Comparison of ENCODE assay signal across 22 mouse cellular contexts in genomic region chr6:94344296-94344695, GRCm38 (mm10).
DNase-seq lines count a peak whose midpoint lies in the region; ATAC-seq and TF ChIP-seq lines count a peak whose summit lies in the region.
"Had no signal": no experiment of that assay in that cellular context is flagged by ENCODE, and none has a peak within 500 bp of the region (broad histone marks: within the 10 kb centered on the region; RNA-seq: fewer than 3 reads in every experiment).

No protein-coding gene starts in this region.

- DNase-seq in hindbrain, postnatal 0 days (ENCODE audit: low spot score), result peak; percentile 3
- DNase-seq in cerebellum, adult 8-10 months, result peak; percentile 46
- peak; percentile 23 for DNase-seq in fibroblast of lung, adult 2 months (ENCODE audit: low read depth)
- no peak for DNase-seq in spleen, postnatal 4 days (ENCODE audit: low spot score in 2 of 2)
- DNase-seq in kidney, adult 2 months, result no peak
- DNase-seq in left cerebral cortex, postnatal 25 days (ENCODE audit: low spot score in 2 of 2), result no peak
- DNase-seq: kidney, postnatal 10 days; liver; lung, adult 18-20 months; right cerebral cortex, postnatal 4 days; thymus, postnatal 14 days had no signal

- H3K9ac ChIP-seq in hindbrain, postnatal 0 days (replicated peaks; ENCODE audit: low read length), result no peak overlapping the region
- no peak overlapping the region for H3K9ac ChIP-seq in hindbrain, embryonic 13.5 days
- H3K9ac ChIP-seq: embryonic facial prominence, embryonic 15.5 days; forebrain, embryonic 15.5 days; midbrain, embryonic 15.5 days; neural tube, embryonic 12.5 days; stomach, embryonic 15.5 days had no signal

- TF ChIP-seq POLR2A in myocyte (IDR thresholded peaks at IDR 0.05; ENCODE audit: insufficient read length, low read depth), result no peak
- no peak for TF ChIP-seq POLR2A in kidney, adult 2 months (IDR thresholded peaks at IDR 0.05; ENCODE audit: low read depth, low read length)

- WGBS in hindbrain, postnatal 0 days, result 68% methylated on average over 2 of the region's 2 CpGs
- 89% methylated on average over 2 of the region's 2 CpGs for WGBS in hindbrain, embryonic 13.5 days
- WGBS in kidney, adult 2 months, result 92% methylated on average over 2 of the region's 2 CpGs

- ATAC-seq in hindbrain, postnatal 0 days, result no peak
- no peak for ATAC-seq in hindbrain, embryonic 13.5 days (ENCODE audit: low FRiP score)
- ATAC-seq: forebrain, embryonic 15.5 days; intestine, embryonic 16.5 days; midbrain, embryonic 15.5 days; Patski had no signal

- no peak overlapping the region for H3K4me3 ChIP-seq in hindbrain, postnatal 0 days (ENCODE audit: low read length)
- no peak overlapping the region for H3K4me3 ChIP-seq in hindbrain, embryonic 13.5 days
- H3K4me3 ChIP-seq in myocyte, result no peak overlapping the region
- H3K4me3 ChIP-seq in kidney, adult 2 months (ENCODE audit: insufficient read depth, low read depth, low read length), result no peak overlapping the region
- H3K4me3 ChIP-seq: embryonic facial prominence, embryonic 15.5 days; forebrain, embryonic 15.5 days; hindbrain, embryonic 10.5 days; midbrain, embryonic 15.5 days; neural tube, embryonic 12.5 days; stomach, embryonic 15.5 days had no signal

- H3K9me3 ChIP-seq in hindbrain, postnatal 0 days (ENCODE audit: low read length), result no peaks in the 10 kb centered on the region; the same call in 1 of the 2 replicates
- peaks cover 10% of the 10 kb centered on the region; the same call in 1 of the 2 replicates for H3K9me3 ChIP-seq in hindbrain, embryonic 13.5 days
- H3K9me3 ChIP-seq: embryonic facial prominence, embryonic 15.5 days; forebrain, embryonic 15.5 days; midbrain, embryonic 15.5 days; neural tube, embryonic 12.5 days; stomach, embryonic 15.5 days had no signal

- no peaks in the 10 kb centered on the region for H3K4me1 ChIP-seq in hindbrain, postnatal 0 days (ENCODE audit: insufficient read depth, low read length)
- H3K4me1 ChIP-seq in hindbrain, embryonic 13.5 days (replicated peaks), result no peaks in the 10 kb centered on the region
- no peaks in the 10 kb centered on the region for H3K4me1 ChIP-seq in kidney, adult 2 months (ENCODE audit: control insufficient read depth, insufficient read depth, low read length)
- H3K4me1 ChIP-seq: embryonic facial prominence, embryonic 15.5 days; forebrain, embryonic 15.5 days; hindbrain, embryonic 10.5 days; midbrain, embryonic 15.5 days; neural tube, embryonic 12.5 days; stomach, embryonic 15.5 days had no signal

- H3K27ac ChIP-seq in hindbrain, postnatal 0 days, result no peak overlapping the region
- H3K27ac ChIP-seq in hindbrain, embryonic 13.5 days, result no peak overlapping the region
- H3K27ac ChIP-seq in kidney, adult 2 months (ENCODE audit: insufficient read depth, low read depth, low read length), result no peak overlapping the region
- H3K27ac ChIP-seq: embryonic facial prominence, embryonic 15.5 days; forebrain, embryonic 15.5 days; hindbrain, embryonic 10.5 days; macrophage; midbrain, embryonic 15.5 days; neural tube, embryonic 12.5 days; stomach, embryonic 15.5 days had no signal

- no peaks in the 10 kb centered on the region for H3K79me2 ChIP-seq in myocyte (ENCODE audit: control insufficient read depth, insufficient read depth)

- H3K36me3 ChIP-seq in hindbrain, postnatal 0 days (ENCODE audit: insufficient read depth, low read length), result no peaks in the 10 kb centered on the region
- no peaks in the 10 kb centered on the region for H3K36me3 ChIP-seq in hindbrain, embryonic 13.5 days
- H3K36me3 ChIP-seq in myocyte (ENCODE audit: control insufficient read depth, insufficient read depth), result no peaks in the 10 kb centered on the region
- no peaks in the 10 kb centered on the region for H3K36me3 ChIP-seq in kidney, adult 2 months (ENCODE audit: control insufficient read depth, insufficient read depth, low read length)
- H3K36me3 ChIP-seq: embryonic facial prominence, embryonic 15.5 days; forebrain, embryonic 15.5 days; hindbrain, embryonic 10.5 days; midbrain, embryonic 15.5 days; neural tube, embryonic 12.5 days; stomach, embryonic 15.5 days had no signal

- no peaks in the 10 kb centered on the region for H3K27me3 ChIP-seq in hindbrain, postnatal 0 days (ENCODE audit: insufficient read depth, low read length)
- H3K27me3 ChIP-seq in hindbrain, embryonic 13.5 days, result no peaks in the 10 kb centered on the region
- no peaks in the 10 kb centered on the region for H3K27me3 ChIP-seq in myocyte (ENCODE audit: control insufficient read depth, insufficient read depth, insufficient read length)
- H3K27me3 ChIP-seq in kidney, adult 2 months (replicated peaks; ENCODE audit: control insufficient read depth, insufficient read depth, low read length), result no peaks in the 10 kb centered on the region
- H3K27me3 ChIP-seq: embryonic facial prominence, embryonic 15.5 days; forebrain, embryonic 15.5 days; midbrain, embryonic 15.5 days; neural tube, embryonic 12.5 days; Patski; stomach, embryonic 15.5 days had no signal

- TF ChIP-seq CTCF in hindbrain, postnatal 0 days (IDR thresholded peaks at IDR 0.05; ENCODE audit: low read depth), result no peak
- TF ChIP-seq CTCF in kidney, adult 2 months (conservative IDR thresholded peaks at IDR 0.05; ENCODE audit: insufficient read depth, insufficient read length, low read depth, low read length), result no peak

- H3ac ChIP-seq in myocyte (ENCODE audit: control insufficient read depth, insufficient read length), result no peak overlapping the region

- intact Hi-C loops in left cerebral cortex, postnatal 25 days (cut with DNase I), result no loop called here

- H3K4me2 ChIP-seq in hindbrain, postnatal 0 days (ENCODE audit: low read depth, low read length), result no peak overlapping the region
- H3K4me2 ChIP-seq in hindbrain, embryonic 13.5 days, result no peak overlapping the region
- H3K4me2 ChIP-seq in myocyte (ENCODE audit: low read depth), result peak overlapping the region; percentile 9
- H3K4me2 ChIP-seq: embryonic facial prominence, embryonic 15.5 days; forebrain, embryonic 15.5 days; midbrain, embryonic 15.5 days; neural tube, embryonic 12.5 days; stomach, embryonic 15.5 days had no signal

TF ChIP-seq in myocyte, 11 proteins besides CTCF, POLR2A, EP300 and RAD21:
- TF ChIP-seq REST (IDR thresholded peaks at IDR 0.05; ENCODE audit: insufficient read depth, insufficient read length) (no peak), MYOG (IDR thresholded peaks at IDR 0.05; ENCODE audit: control insufficient read depth in 1 of 3, insufficient read depth in 1 of 3, insufficient read length in 2 of 3, low read depth in 2 of 3) (peak in 2 of 3 experiments; percentile 1 to 7), E2F4 (IDR thresholded peaks at IDR 0.05; ENCODE audit: insufficient read depth) (no peak)

Comparison
In these comparisons a context has a peak if more than half of its experiments do, and no peak if none do; other contexts are left out.
1. DNase-seq: peak in hindbrain, postnatal 0 days (single experiment), cerebellum, adult 8-10 months (single experiment) and fibroblast of lung, adult 2 months (single experiment); none in spleen, postnatal 4 days (0 of 2), kidney, adult 2 months (single experiment) and left cerebral cortex, postnatal 25 days (0 of 2).